Mouse (Mus musculus): ENCODE results near the gene Loxl3.

- no peak for TF ChIP-seq CTCF (IDR thresholded peaks at IDR 0.05; ENCODE audit: borderline replicate concordance, control insufficient read depth, extremely low read depth, insufficient read depth, low read length, poor library complexity)
- TF ChIP-seq POLR2A (IDR thresholded peaks at IDR 0.05; ENCODE audit: control insufficient read depth, extremely low read depth, insufficient read depth, low read length, poor library complexity), result no peak
Observed at GRCm38 (mm10) chr6:83092416-83093127, 58.6 kb downstream of the Loxl3 start.
